Mouse (Mus musculus): ENCODE results near the gene Ptch1.

Gene Ptch1

DNA sequence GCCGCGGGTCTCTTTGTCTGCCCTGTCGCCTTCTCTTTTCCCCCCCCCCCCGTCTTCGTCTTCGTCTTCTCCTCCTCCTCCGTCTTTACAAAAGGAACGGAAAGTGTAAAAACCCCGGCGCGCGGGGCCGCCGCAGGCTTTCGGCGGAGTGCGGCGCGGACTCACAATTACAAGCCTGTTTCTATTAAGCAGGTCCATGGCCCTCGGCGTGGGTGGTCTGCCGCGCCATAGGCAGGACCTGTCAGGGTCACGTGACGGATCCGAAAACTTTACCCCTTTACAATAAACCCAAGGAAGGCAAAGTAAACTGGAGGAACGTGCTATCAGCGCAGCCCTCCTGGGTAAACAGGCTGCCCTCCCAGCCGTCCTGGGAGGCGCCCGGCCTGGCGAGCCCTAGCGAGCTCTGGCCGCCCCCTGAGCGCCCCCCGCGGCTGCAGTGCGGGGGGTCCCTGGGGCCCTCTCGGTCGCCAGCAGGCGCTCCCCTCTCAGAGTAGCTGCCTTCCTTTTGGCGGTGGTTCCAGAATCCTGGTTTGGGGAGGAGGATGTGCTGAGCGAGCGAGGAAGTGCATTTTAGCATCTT, at the start of gene Ptch1:
Gene Ptch1 (minus strand): TSS at position 343 of the 580 bp plus-strand sequence.
- DNase-seq (ENCODE audit: low spot score in 2 of 2) = peak in 1 of 2 experiments; percentile 41

DNA sequence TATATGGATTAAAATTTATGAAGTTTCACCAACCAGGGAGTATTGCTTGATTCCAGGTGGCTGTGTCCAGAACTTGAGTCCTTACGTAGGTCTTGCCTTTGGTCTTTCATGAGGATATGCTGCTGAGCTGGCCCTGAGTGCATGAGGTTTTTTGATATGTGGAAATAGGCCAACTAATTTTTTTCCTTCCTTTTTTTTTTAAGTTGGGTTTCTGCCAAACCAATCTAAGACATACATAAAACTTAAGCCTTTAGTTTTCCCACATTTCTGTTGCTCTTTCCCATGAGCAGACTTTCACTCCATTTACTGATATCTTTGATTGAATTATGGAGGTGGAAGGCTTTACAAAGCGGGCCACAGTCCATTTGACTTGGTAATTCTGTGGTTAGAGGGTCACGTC, 47.9 kb upstream of the Ptch1 start:
- DNase-seq (ENCODE audit: low spot score in 2 of 2) = no peak

DNA sequence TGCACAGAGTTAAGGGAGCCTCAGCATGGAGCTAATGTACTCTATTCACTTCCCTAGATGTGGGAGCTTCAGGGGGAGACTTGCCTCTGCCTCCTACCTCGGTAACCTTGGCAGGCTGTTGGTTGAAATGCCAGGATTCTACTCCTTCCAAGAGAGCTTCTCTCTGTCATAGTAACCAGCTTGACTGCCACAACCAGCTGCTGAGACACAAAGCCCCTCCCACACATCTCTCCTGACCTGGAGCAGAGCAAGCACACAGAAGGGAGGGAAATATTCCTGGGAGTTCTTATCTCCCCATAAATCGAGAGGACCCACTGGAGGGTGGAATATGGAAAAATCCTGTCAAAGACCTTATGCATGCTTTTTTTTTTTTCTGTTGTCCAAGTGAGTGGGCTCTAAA, 39.8 kb upstream of the Ptch1 start:
- DNase-seq (ENCODE audit: low spot score in 2 of 2) = no peak

DNA sequence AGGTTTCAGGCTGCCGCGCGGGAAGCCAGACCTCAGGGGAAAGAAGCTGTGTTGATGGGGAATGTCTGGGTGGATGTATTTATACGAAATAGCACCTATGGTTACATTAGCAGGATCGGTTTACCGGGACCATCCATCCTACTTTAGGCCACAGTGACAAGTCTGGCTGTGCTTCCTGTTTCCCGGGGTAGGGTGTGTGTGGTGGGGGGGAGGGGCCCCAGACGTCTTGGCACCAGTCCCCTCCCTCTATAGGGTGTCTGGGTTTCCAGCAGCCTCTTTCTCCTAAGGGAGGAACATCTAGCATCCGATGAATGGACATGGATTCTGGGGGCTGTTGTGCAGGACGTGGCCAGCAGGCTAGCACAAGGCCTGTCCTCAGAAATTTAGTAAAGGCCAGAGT, 36.3 kb upstream of the Ptch1 start:
- no peak for DNase-seq (ENCODE audit: low spot score in 2 of 2)

DNA sequence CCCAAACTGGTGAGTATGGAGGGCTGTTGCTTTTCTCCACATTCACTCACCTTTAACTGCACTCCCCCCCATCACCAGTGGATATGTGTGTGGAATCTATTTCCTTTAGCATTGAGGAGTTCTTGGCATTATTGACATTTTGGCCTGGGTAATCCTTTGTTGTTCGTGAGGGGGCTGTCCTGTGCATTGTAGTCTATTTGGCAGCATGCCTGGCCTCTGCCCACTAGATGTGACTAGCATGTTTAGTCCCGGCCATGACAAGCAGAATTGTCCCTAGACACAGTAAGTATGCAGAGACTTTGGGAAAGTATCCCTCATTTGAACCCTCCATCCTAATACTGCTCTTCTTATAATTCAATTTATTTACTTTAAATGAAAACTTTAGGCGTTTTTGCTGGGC, 24.2 kb upstream of the Ptch1 start:
- no peak for DNase-seq (ENCODE audit: low spot score in 2 of 2)

DNA sequence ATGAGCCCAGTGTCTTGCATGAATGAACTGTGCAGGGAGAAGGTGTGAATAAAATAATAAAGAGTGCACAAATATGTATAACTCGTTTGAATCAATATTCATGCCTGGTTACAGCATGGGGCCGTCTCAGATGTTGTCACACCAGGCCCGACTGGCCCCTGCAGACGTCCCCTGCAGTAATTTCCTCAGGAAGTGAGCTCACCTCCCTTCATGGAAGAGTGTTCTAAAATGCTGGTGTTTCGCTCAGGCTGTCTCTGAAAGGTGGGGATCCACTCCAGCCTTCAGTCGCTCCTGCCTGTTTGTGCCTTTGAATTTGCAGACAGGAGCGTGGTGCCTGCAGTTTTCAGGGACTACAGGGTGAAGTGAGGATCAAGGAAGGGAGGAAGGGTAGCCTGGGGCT, 22.5 kb upstream of the Ptch1 start:
- no peak for DNase-seq (ENCODE audit: low spot score in 2 of 2)

DNA sequence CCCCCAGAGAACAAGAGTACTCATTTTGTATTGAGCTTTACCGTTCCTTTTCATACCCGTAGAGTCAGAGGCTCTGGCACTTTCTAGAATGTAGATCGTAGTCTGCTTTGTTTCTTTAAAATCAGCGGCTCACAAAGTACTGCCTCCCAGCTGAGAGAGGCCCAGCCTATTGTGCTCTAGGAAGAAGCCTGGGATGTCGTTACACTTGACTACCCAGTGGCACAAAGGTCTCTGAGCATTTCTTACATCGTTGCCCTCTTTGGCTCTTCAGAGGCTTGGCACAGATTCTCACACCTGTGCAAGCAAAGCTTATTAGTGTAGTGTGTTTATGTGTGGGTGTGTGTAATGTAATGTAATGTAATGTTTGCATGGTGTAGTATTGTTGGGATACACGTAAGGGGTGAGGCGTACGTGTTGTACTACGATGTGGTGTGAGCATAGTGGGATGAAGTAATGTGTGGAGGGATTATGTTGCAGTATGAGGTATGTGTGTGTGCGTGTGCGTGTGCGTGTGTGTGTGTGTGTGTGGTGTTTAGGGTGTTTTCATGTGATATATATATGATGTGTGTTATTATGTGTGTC, 20.2 kb upstream of the Ptch1 start:
- no peak for DNase-seq (ENCODE audit: low spot score in 2 of 2)

DNA sequence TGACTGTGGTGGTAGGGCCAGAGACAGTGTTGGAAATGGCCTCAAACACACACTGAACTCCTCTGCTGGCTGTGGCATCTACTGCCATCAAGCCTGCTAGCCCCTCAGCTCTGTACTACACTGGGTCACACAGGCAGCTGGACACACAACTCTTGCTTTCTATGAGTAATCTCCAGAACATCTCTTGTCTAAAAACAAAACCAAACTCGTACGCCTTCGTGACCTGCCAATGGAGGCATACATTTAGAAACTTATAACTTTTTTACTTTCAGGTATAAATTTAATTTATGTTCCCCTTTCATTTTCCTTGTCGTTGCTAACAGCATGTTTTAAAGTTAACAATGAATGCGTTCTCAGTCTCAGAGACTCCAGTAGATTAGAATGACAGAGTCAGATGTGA, 19.4 kb upstream of the Ptch1 start:
- DNase-seq (ENCODE audit: low spot score in 2 of 2) = no peak

DNA sequence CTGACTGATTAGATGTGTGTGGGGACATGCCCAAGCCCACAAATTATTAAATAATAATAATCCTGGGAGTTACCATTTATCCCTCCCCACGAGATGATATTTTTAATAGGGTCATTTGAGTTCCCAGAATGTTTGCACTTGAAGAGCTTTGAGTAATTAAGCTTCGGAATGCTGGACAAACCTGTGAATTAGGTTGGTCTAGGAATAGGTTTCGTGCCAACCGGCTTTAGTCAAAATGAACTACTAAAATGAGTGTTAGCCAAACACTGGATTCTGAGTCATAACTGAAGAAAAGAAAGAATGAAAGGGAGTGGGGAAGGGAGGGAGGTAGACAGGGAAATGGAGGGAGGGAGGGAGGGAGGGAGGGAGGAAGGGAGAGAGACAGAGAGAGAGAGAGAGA, 1.2 kb upstream of the Ptch1 start:
- no peak for DNase-seq (ENCODE audit: low spot score in 2 of 2)

DNA sequence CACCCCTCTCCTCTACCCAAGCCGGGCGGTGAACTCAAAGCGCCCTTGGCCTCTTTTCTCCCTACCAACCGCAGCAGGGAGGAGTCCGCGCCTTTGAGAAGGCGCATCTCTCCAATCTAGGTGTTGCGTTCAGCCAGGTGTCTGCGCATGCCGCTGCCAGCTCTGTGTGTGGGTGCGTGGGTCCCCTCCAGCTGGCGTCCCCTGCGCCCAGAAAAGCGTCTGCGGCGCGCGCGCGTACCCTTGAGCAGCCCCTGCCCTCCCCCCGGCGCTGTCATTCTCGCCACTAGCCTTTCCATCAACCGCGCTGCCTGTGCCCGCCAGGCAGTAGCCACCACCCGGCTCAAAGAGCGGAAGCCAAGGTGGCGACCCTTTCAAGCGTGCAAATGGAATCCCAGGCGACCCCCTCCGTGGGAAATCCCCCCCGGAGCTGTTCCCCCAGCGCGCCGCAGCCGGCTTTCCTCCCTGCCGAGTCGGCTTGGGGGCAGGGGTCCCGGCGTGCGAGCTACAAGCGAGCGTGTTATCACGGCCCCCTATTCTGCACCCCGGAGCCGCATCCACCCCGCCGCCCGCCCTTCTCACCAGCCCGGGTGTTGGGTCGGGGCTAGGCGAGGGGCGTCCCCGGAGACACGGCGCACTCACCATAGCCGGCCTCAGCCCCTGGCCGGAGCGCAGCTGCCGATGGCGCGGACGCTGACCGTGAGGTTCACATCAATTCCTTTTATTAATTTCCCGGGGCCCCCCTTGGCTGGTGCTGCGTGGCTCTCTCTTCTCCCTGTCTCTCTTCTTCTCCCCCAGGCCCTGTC, 744 bp downstream of the Ptch1 start:
- no peak for DNase-seq (ENCODE audit: low spot score in 2 of 2)

DNA sequence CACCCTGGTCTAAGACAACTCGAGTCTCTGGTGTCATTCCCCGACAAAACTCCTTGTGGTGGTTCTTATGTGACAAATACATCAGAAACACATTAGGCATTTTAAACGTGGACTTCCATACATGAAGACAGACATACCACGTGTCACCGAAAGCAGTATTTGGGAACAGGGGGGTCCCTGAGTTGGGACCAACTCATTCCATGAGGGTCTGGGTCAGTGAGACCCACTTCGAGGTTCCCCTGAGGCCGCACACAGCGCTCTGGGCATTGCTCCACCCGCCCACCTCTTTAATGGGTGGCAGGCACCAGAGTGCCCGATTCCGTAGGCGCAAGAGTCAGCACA, 1.3 kb downstream of the Ptch1 start:
- DNase-seq (ENCODE audit: low spot score in 2 of 2) = no peak

DNA sequence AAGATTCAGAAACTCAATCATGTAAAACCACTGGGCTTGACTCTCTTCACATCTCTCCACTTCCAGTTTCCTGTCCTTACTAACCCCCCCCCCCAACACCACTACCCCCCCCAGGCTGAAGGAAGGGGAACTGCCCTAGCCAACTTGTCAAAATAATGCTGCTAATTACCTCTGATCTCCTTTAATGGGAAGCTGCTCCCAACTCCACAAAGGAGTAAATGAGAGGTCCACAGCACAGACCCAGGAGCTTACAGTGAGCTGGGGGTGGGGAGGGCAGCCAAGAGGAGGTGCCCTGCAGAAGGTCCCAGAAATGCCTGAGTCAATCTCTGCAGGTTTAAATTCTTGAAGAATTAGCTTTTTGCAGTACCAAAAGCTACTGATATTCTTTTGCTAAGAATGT, 2.9 kb downstream of the Ptch1 start:
- DNase-seq (ENCODE audit: low spot score in 2 of 2) = no peak

DNA sequence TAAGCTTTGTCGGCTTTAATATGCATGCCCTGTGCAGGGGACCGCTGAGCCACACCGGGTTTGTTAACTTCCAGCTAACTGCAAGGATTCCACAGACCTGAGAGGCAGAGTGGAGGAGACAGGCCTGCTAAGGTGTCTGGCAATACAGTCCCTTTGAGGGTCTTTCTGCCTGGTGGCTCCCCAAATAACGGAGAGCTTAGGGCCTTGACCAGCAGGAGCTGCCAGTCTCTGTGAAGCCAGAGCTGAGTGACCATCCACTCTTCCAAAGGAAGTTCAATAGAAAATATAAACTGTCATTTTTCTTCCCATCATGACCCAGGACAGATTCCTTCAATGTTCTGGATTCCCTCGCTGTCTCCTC, 4.0 kb downstream of the Ptch1 start:
- DNase-seq (ENCODE audit: low spot score in 2 of 2) = no peak

DNA sequence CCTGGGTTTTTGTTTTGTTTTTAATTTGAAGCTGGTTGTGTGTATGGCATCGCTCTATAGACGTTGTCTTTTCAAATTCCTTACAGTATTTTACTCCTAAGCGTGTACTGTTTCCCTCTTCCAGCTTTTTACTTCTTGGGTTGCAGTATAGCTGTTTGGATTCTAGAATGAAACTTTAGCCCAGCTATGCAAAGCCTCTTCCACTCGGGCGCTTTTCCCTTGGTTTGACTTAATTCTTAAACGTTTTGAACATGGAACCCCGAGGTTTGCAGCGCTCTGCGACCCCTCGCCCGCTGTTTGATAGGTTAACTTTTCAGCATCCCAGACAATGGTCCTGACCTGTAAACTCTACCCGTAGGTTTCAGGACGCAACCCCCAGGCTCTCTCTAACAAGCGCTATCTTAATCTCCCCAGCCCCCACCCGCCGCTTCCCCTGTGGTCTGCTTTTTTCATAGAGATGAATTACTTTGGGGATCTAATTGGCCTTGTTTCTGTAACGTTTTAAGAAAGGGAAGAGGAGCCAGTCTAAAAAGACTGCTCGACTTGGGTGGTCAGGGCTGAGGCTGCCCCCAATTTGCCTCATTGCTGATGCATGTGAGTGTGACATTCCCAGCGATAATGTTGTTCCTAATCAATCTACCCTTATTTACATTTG, 4.5 kb downstream of the Ptch1 start:
- DNase-seq (ENCODE audit: low spot score in 2 of 2) = no peak

DNA sequence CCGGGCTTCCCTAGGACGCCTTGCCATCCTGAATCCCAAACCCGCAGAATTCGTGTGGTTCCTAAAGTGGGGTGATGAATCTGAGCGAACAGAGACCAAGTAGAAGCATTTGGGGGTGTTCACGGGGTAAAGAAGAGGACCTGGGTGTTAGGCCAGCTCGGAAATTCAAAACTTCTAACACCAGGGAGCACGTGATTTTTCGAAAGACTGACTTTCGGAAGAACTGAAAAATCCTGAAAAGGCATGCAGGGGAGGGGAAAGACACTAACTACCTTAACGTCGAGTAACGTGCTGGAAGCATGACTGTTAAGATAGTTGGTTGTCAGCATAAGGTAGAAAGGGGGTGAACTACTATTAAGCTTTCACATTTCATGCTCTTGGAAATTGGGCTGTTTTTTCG, 5.1 kb downstream of the Ptch1 start:
- DNase-seq (ENCODE audit: low spot score in 2 of 2) = no peak

DNA sequence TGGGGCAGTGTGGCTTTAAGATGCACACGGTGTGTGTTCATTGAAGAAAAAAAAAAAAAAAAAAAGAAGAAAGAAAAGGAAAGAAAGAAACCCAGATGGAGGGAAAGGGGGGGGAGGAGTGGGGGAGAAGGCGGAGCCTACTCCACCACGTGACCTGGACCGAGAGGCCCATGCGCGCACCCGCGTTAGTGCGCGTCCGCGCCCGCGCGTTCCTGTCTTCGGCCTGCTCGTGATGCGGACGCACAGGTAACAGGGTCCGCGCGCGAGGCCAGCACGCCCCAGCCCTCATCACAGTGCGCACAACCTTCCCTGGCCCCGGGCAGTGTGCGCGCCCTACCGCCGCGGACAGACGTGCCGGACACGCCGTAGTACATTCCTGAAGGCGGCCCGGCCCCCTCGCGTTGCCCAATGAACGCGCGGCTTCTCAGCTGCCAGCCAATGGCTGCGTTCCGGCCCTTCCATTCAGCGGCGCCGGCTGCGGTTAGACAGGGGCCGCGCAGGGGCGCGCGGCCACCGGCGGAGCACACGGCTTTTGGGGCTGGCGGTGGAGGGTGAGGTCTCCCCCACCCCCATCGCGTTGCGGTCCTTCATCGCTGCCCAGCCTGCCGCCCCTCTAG, 5.6 kb downstream of the Ptch1 start:
- DNase-seq (ENCODE audit: low spot score in 2 of 2) = peak; percentile 88 to 91

DNA sequence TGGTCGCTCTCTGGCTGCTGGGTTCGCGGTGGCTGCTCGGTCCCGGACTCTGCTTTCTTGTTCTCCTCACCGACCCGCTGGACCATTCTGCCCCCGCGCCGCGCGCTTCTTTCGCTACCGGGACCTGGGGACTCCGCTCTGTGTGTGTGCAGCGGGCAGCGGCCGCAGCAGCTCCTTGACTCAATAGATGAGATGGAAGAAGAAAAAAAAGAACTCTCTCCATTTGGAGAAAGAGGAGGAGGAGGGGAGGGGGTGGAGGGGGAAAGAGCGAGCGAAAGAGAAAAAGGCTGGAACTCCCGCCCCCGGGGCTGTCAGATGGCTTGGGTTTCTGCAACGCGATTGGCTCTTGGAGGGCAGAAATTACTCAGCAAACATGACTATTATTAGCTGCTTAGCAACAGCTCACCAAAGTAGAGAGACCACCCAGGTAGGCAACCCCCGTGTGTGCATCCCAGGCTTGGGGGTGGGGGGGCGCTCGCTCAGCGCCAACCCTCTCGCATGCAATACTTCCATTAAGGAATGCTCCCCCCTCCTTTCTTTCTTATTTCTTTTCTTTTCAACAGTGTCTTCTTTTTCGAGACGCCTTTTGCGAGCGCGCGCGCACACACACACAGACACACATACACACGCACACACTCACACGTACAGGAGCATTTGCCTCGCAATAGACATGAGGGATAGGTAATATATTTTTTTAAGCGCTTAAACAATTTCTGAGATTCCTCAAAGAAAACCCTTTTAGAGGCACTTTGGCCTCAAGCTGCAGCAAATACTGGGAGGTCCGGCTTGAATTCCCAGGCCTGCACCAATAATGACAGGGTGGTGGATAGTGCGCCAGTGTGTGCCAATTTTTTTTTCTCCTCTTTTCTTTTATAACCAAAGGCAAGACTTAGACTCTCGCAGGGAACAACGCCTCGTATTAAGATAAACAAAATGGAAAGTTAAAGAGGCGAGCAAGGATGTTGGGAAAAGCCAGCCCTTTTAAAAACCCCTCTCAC, 7.1 kb downstream of the Ptch1 start:
- DNase-seq (ENCODE audit: low spot score in 2 of 2) = peak; percentile 76 to 79

DNA sequence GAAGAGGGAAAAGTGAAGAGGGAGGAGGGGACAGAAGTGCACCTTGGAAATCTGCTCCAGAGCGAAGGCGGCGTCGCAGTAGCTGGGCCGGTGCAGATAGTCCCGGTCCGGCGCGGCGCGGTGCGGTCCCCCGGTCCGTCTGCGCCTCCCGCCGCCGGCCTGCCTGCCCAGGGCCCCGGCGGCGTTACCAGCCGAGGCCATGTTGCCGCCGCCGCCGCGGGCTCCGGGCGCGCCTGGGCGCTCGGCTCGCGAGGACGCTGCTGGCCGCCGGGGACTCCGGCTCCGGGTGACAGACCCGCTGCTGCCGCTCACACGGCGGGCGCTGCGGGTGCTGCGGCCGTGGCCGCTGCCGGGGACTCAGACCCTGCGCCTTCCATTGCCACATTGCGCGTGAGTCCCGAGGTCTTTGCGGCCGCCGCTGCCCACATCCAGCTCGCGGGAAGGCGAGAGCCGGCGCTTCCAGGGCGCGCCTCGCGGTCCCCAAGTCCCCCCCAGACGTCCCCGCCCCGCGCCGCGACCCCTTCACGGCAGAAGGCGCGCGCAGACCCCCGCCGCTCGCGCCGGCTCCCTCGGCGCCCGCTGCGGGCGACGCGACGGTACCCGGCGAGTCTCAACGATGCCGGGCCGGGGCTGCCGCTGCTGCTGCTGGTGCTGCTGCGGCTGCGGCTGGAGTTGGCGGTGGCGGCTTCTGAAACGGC, 7.9 kb downstream of the Ptch1 start:
- peak in 1 of 2 experiments; percentile 51 for DNase-seq (ENCODE audit: low spot score in 2 of 2)

DNA sequence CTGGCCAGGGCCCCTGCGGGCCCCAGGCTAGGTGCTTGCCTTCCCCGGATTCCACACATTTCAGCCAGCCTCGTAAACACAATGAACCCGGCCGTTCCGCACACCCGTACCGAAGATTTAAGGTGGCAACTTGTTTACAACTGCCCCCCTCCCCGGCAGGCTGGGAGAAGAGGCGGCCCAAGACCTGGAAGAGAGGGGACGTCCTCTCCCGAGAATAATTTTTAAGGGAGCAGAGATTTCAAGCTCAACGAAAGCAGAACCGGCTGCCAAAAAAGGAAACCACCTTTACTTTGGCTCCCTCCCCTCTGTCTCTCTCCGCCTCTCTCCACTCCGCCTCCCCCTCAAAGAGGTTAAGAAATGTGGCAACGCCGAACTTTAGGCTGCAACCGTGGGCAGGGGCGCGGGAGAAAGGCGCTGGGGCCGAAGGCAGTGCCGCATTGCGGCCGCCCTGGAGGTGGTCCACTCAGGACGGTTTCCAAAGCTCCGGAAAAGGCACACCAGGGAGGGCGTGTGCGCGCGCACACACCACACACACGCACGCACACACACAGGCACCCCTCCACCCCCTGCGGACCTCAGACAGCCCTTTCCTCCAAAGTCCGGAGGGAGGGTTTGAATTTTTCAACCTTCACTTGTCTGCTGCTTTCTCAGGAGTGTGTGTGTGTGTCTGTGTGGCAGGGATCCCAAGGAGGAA, 8.6 kb downstream of the Ptch1 start:
- peak; percentile 76 to 79 for DNase-seq (ENCODE audit: low spot score in 2 of 2)
